Mouse (Mus musculus): ENCODE results near the gene Eif3b. TPM values are rescaled to one million over a fixed set of nuclear protein-coding genes. Genes with fewer than 3 reads are reported as not detected.
"Not testable (repeated sequence)": the region's sequence is repeated elsewhere in the genome, so short reads cannot be mapped to it uniquely, and the experiment has no call there.

Eif3b gene
- polyA plus RNA-seq, 1 experiment: 75.9 TPM

DNA sequence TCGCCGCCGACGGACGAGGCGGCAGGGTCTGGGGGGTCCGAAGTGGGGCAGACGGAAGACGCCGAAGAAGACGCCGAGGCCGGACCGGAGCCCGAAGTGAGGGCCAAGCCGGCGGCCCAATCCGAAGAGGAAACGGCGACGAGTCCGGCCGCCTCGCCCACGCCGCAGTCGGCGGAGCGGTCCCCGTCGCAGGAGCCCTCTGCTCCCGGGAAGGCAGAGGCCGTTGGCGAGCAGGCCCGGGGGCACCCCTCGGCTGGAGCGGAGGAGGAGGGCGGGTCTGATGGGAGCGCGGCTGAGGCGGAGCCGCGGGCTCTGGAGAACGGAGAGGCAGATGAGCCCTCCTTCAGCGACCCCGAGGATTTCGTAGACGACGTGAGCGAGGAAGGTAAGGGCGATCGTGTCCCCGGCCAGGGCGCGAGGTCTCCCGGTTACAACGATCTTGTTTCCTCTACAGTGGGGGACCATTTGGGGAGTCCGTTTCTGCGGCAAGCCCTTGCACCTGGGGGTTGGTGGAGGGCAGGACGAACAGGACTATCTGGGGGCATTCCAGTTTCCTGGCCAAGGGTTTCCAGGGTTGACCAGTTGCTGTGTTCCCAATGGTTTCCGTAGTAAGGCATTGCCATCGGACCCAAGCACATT lies 433 bp downstream of the Eif3b start:
- H3K27ac ChIP-seq (replicated peaks; ENCODE audit: low read depth, low read length): peak overlapping the region; percentile 72
- peaks cover 9% of the 10 kb centered on the region for H3K4me1 ChIP-seq (ENCODE audit: control insufficient read depth, insufficient read depth, insufficient read length, low read length)
- peak overlapping the region; percentile 97 for H3K4me3 ChIP-seq (ENCODE audit: insufficient read depth, low read depth, low read length)

DNA sequence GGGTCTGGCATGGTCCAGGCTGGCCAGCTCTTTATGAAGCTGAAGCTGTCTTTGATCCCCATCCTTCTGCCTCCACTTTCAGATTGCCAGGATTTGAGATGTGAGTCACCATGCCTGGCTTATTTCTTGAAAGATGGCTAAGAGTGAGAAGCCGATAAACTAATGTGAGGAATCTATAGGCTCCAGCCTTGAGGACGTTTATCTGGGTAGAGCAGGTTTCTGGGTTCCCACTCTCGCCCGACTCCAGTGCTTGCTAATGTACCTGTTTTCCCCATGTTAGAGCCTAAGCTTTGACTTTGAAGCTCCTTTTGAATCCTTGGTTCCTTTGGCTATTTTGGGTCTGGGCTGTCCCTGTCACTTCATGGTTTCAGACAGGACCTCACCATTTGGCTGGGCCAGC lies 1.5 kb downstream of the Eif3b start:
- Histone ChIP-seq H3K27ac (replicated peaks; ENCODE audit: low read depth, low read length) (no peak overlapping the region), H3K4me3 (ENCODE audit: insufficient read depth, low read depth, low read length) (peak overlapping the region; percentile 97), H3K4me1 (ENCODE audit: control insufficient read depth, insufficient read depth, insufficient read length, low read length) (peaks cover 9% of the 10 kb centered on the region)

DNA sequence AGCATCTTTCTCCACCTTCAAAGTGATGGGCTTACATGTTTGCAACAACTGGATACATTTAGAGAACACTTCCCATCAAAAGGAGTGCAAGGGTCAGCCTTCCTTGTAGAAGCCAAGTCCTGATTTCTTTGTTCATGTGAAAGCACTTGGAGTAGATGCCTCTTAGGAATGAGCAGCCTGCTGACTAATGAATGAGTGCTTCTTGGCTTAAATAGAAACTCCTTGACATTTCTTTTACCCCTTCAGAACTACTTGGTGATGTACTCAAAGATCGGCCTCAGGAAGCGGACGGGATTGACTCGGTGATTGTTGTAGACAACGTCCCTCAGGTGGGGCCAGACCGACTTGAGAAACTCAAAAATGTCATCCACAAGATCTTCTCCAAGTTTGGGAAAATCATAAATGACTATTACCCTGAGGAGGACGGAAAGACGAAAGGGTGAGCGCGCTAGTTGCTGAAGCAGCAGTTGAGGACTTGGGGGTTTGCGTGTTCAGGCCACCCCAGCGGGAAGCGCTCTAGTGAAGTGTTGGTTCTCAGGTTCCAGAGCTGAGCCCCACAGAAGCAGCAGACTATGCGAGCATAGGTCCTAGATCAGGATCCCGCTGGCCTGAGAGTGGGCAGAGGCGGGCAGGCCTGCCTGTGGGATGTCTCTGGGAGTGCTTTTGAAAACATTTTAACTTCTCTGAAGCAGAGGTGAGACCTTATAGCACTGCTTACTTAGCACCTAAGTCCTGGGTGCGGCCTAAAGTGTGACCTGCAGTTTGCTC lies 6.1 kb downstream of the Eif3b start:
- H3K4me1 ChIP-seq (ENCODE audit: control insufficient read depth, insufficient read depth, insufficient read length, low read length): peaks cover 8% of the 10 kb centered on the region
- no peak overlapping the region for H3K4me3 ChIP-seq (ENCODE audit: insufficient read depth, low read depth, low read length)
- no peak overlapping the region for H3K27ac ChIP-seq (replicated peaks; ENCODE audit: low read depth, low read length)

DNA sequence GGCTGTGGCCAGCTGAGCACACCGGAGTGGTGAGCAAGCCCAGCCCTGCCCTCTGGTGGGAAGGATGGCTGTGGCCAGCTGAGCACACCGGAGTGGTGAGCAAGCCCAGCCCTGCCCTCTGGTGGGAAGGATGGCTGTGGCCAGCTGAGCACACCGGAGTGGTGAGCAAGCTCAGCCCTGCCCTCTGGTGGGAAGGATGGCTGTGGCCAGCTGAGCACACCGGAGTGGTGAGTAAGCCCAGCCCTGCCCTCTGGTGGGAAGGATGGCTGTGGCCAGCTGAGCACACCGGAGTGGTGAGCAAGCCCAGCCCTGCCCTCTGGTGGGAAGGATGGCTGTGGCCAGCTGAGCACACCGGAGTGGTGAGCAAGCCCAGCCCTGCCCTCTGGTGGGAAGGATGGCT lies 20.0 kb downstream of the Eif3b start:
- not testable (repeated sequence) for H3K27ac ChIP-seq (replicated peaks; ENCODE audit: low read depth, low read length); H3K4me3 ChIP-seq (ENCODE audit: insufficient read depth, low read depth, low read length); H3K4me1 ChIP-seq (ENCODE audit: control insufficient read depth, insufficient read depth, insufficient read length, low read length)

DNA sequence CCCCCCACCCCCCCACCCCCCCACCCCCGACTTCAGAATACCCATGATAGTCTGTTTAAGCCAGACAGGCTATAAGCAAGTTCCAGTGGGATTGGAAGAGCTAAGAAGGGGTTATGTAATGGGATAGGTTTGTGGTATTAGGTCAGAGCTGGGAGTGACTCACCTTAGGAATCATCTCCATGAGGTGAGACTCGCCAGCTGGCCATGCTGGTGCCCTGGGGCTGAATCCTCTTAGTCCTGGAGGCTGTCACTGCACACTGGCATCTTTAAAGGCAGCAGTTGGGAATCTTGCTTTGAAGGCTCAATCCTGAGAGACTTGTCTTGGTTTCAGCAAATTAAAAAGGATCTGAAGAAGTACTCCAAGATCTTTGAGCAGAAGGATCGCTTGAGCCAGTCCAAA lies 22.3 kb downstream of the Eif3b start:
- Histone ChIP-seq H3K27ac (replicated peaks; ENCODE audit: low read depth, low read length) (no peak overlapping the region), H3K4me1 (ENCODE audit: control insufficient read depth, insufficient read depth, insufficient read length, low read length) (no peaks in the 10 kb centered on the region), H3K4me3 (ENCODE audit: insufficient read depth, low read depth, low read length) (no peak overlapping the region)

DNA sequence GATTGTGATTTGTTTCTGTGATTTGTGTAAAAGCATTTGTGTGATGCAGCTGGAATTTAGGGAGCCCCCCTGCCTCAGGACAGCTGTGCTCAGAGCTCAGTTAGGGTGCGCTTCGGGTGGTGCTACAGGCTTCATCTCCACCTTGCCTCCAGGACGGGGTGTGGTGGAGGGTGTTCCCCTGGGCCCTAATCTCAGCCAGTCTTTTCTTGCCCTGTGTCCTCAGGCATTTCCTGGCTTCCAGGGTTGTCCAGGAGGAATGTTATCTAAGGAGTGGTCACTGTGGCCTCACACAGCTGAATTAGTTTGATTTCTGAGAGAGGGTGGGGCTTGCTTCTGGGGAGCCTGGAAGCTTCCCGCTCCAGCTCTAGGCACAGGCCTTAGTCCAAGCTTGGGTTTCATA lies 24.9 kb downstream of the Eif3b start:
- no peak overlapping the region for H3K27ac ChIP-seq (replicated peaks; ENCODE audit: low read depth, low read length)
- no peak overlapping the region for H3K4me3 ChIP-seq (ENCODE audit: insufficient read depth, low read depth, low read length)
- no peaks in the 10 kb centered on the region for H3K4me1 ChIP-seq (ENCODE audit: control insufficient read depth, insufficient read depth, insufficient read length, low read length)

DNA sequence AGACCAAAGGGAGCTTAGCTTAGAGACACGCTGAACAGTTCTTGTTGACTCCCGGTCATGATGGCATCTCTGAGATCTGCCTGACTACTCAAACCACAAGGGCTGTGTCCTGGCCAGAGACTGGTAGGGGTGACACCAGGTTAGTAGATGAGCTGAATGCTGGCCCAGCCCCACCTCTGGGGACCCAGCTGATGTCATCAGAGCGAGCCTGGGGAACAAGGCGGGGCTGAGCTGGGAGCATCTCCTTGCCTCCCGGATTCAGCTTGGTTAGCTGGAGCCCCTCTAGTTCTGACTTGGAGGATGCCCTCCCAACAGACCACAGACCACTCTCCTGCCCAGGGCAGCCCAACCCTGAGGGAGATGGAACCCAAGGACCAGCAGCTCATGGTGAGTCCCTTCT lies 26.2 kb downstream of the Eif3b start, which contains the start of gene Gm4869:
Gene Gm4869, plus strand, starts transcription at position 301 of the 400 bp plus-strand sequence.
- Histone ChIP-seq H3K4me3 (ENCODE audit: insufficient read depth, low read depth, low read length) (no peak within 1 kb of the TSS), H3K4me1 (ENCODE audit: control insufficient read depth, insufficient read depth, insufficient read length, low read length) (no peaks in the 10 kb centered on the region), H3K27ac (replicated peaks; ENCODE audit: low read depth, low read length) (no peak within 1 kb of the TSS)

DNA sequence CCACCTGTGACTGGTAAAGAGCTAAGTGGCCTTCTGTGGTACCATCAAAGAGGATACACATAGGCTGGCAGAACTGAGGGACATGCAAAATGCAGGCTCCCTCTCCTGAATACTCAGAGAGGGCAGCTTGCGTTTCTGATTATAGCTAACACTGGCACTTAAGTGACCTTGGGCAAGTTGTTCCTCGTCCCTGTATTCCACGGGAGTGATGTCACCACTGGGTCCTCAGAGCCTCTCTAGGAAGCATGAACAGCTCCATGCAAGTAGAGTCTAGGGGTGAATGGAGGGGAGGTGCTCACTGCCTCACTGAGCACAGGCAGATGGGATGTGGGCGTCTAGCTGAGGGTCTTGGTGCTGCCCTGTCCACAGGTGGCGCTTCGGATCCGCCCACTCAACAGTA lies 26.9 kb downstream of the Eif3b start:
- Histone ChIP-seq H3K27ac (replicated peaks; ENCODE audit: low read depth, low read length) (no peak overlapping the region), H3K4me1 (ENCODE audit: control insufficient read depth, insufficient read depth, insufficient read length, low read length) (no peaks in the 10 kb centered on the region)

DNA sequence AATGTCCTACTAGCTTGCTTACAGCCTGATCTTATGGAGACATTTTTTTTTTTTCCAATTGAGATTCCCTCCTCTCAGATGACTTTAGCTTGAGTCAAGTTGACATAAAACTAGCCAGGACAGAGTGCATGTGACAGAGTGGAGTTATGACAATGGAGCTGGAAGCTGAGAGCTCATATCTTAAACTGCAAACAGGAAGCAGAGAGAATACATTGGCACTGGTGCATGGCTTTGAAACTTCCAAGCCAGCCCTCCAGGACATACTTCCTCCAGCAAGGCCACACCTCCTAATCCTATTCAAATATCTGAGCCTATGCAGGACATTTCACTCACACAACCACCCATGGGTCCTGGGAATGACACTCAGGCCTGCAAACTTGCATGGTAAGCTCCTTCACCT lies 35.4 kb downstream of the Eif3b start:
- Histone ChIP-seq H3K4me3 (ENCODE audit: insufficient read depth, low read depth, low read length) (no peak overlapping the region), H3K27ac (replicated peaks; ENCODE audit: low read depth, low read length) (no peak overlapping the region)

More for the DNA sequence above, 26.9 kb downstream of the Eif3b start:
- no peak overlapping the region for H3K4me3 ChIP-seq (ENCODE audit: insufficient read depth, low read depth, low read length)

DNA sequence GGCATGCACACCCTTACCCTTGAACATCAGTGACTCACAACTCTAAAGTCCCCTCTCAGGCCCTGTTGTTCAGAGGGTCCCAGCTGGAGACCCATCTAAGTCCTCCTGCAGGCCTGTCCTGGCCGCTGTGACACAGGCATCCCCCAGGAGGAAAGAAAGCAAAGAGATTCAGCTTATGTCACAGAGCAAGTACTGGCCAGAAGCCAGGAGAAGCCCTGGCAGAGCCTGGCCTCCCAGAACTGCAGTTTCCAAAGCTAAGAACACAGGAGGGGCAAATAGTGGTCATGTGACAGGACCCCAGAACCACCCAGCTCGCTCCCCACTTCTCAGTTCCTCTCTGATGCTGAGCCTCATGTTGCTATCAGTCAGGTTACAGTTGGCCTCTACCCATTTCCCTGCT lies 36.3 kb downstream of the Eif3b start:
- no peak overlapping the region for H3K27ac ChIP-seq (replicated peaks; ENCODE audit: low read depth, low read length)
- no peaks in the 10 kb centered on the region for H3K4me1 ChIP-seq (ENCODE audit: control insufficient read depth, insufficient read depth, insufficient read length, low read length)

More for the DNA sequence above, 35.4 kb downstream of the Eif3b start:
- no peaks in the 10 kb centered on the region for H3K4me1 ChIP-seq (ENCODE audit: control insufficient read depth, insufficient read depth, insufficient read length, low read length)

DNA sequence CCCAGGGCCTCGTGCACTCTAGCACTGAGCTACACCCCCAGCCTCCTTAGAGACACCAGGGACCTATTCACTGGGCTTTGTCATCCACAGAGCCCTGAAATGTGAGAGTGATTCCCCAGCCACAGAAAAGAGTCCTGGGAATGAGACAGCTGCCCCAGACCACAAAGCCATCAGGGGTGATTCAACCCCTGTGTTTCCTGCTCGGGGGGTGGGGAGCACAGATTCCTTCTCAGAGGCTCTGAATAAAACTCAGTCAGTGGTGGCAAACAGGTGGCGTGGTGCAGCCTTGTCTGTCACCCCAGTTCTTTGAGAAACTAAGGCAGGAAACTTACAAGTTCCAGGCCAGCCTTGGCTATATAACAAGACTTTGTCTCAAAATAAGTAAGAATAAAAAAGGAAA lies 42.3 kb downstream of the Eif3b start:
- Histone ChIP-seq H3K27ac (replicated peaks; ENCODE audit: low read depth, low read length) (no peak overlapping the region), H3K4me3 (ENCODE audit: insufficient read depth, low read depth, low read length) (no peak overlapping the region), H3K4me1 (ENCODE audit: control insufficient read depth, insufficient read depth, insufficient read length, low read length) (no peaks in the 10 kb centered on the region)

More for the DNA sequence above, 36.3 kb downstream of the Eif3b start:
- H3K4me3 ChIP-seq (ENCODE audit: insufficient read depth, low read depth, low read length): no peak overlapping the region

DNA sequence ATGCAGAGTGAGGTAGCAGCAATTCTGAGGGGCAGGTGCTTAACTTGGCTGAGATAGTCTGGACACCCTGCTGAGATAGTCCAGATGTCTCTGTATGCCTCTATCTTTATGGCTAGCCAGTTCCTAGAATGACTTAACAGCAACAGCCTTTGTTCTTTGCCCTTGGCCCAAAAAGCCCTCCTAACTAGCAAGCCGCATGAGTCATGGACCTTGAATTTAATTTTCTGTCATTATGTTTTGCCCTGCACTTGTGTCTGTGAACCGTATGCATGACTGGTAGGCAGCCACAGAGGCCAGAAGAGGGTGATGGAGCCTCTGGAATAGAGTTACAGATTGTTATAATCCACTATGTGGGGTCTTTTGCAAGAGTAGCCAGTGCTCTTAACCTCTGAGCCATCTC lies 44.0 kb downstream of the Eif3b start:
- H3K4me3 ChIP-seq (ENCODE audit: insufficient read depth, low read depth, low read length); H3K4me1 ChIP-seq (ENCODE audit: control insufficient read depth, insufficient read depth, insufficient read length, low read length); H3K27ac ChIP-seq (replicated peaks; ENCODE audit: low read depth, low read length): not testable (repeated sequence)

DNA sequence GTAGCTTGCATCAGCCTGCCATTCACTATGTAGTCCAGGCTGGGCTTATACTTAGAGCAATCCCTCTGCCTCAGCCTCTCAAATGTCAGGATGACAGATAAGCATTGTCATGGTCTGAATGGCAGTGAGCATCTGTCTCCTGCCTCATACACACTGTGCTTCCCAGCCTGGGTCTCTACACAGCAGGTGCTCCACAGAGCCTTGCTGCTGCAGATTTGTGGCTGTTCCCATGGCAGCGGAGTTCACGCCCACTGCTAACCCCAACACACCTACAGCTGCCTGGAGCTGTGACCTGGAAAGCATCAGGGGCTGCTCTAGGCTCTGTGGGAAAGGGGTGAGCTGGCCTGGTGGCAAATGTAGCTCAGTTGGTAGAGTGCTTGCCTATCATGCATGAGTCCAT lies 45.8 kb downstream of the Eif3b start:
- Histone ChIP-seq H3K27ac (replicated peaks; ENCODE audit: low read depth, low read length) (no peak overlapping the region), H3K4me3 (ENCODE audit: insufficient read depth, low read depth, low read length) (no peak overlapping the region), H3K4me1 (ENCODE audit: control insufficient read depth, insufficient read depth, insufficient read length, low read length) (no peaks in the 10 kb centered on the region)

DNA sequence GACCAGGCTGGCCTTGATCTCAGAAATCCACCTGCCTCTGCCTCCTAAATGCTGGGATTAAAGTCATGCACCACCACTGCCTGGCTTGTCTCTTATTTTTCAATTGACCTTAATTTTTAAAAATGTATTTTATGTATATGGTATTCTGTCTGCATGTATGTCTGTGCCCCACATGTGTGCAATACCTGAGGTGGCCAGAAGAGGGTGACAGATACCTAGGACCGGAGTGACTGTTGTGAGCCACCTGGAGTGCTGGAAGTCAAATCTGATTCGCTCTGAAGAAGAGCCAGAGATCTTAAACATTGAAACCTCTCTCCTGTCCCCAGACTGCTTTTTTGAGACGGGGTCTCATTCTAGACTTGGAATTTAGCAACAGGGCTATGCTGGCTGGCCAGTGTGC lies 53.2 kb downstream of the Eif3b start:
- no peaks in the 10 kb centered on the region for H3K4me1 ChIP-seq (ENCODE audit: control insufficient read depth, insufficient read depth, insufficient read length, low read length)

DNA sequence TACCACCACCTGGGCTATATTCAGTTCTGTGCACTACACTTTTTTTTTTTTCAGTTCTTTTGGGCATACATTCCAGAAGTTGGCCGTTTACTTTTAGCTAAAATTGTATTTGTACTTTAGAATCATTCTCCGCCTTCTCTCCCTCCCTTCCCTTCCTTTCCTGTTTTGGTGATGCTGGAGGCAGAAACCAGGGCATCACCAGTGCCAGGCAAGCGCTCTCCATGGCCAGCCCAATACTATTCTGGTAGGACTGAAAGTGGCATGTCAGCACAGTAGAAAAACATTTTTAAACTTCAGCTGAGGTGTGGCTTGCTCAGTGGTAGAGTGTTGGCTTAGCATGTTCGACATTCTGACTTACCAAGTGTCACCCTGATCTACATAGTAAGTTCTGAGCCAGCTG lies 62.3 kb downstream of the Eif3b start:
- Histone ChIP-seq H3K4me1 (ENCODE audit: control insufficient read depth, insufficient read depth, insufficient read length, low read length) (no peaks in the 10 kb centered on the region), H3K27ac (replicated peaks; ENCODE audit: low read depth, low read length) (no peak overlapping the region), H3K4me3 (ENCODE audit: insufficient read depth, low read depth, low read length) (no peak overlapping the region)

More for the DNA sequence above, 53.2 kb downstream of the Eif3b start:
- H3K4me3 ChIP-seq (ENCODE audit: insufficient read depth, low read depth, low read length): no peak overlapping the region
- no peak overlapping the region for H3K27ac ChIP-seq (replicated peaks; ENCODE audit: low read depth, low read length)

DNA sequence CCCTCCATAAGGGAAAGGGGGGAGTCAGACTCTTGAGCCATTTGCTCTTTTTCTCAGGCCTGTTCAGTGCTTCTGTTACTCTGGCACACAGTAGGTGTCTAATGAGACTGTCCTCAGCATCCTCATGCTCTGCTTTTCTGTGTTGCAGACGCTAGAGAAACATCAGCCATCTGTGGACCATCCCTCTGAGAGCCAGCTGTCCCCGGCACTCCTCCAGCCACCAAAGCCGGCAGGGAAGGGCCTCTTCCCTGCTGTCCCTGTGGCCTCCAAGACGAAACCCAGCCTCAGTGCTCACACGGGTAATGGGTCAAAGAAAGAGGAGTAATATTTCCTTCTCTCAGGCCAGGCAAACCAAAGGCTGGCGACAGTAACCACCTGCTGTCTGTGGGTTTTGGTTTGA lies 72.0 kb downstream of the Eif3b start:
- Histone ChIP-seq H3K27ac (replicated peaks; ENCODE audit: low read depth, low read length) (no peak overlapping the region), H3K4me3 (ENCODE audit: insufficient read depth, low read depth, low read length) (no peak overlapping the region), H3K4me1 (ENCODE audit: control insufficient read depth, insufficient read depth, insufficient read length, low read length) (no peaks in the 10 kb centered on the region)
